Mouse (Mus musculus): ENCODE data around the gene Gm15737.

Gene Gm15737

GRCm38 (mm10) chr6:92874854-92875253 is 5.7 kb downstream of the Gm15737 start:
- DNase-seq (ENCODE audit: inconsistent age in 2 of 2, low spot score in 1 of 2), result peak; percentile 35 to 78

- no peak for DNase-seq (ENCODE audit: inconsistent age in 2 of 2, low spot score in 1 of 2)
These were observed 6.2 kb downstream of the Gm15737 start for GRCm38 (mm10) chr6:92875340-92875739.

DNA sequence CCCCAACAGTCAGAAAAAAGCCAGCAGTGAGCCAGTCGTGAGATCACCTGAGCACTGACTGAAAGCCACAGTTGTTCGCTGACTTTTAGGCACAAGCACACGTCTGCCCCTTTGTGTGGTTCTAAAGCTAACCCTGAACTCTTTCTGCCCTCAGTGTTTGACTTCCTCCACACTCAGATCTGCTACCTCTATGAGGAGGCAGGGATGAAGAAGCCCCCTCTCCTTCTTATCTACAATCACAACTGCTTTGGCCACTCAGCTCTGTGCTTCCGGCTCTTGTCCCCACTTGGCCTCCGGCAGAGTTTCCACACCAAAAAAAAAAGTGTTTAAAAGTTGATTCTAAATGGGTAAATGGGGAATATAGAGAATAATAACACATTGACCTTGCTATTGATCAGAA is 7.0 kb downstream of the Gm15737 start:
- no peak for DNase-seq (ENCODE audit: inconsistent age in 2 of 2, low spot score in 1 of 2)

DNA sequence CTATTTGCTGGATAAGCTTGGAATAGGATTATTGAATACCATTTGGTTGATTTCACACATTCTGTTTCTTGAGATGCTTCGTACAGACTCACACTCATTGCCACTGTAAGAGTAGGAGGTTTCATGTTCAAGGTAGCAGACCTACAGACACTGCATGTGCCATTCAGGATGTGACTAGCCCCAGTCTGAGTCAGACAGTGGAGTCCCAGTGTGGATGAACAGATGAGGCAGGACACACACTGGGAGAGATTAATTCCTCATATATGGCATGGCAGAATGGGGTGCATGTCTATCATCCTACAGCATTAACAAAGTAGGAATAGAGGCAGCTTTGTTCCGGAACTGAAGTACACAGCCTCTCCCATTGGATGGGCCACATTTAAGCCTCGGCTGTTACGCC is 8.1 kb downstream of the Gm15737 start:
- no peak for DNase-seq (ENCODE audit: inconsistent age in 2 of 2, low spot score in 1 of 2)

- DNase-seq (ENCODE audit: inconsistent age in 2 of 2, low spot score in 1 of 2), result no peak
These were observed 9.6 kb downstream of the Gm15737 start for GRCm38 (mm10) chr6:92878771-92879170.

DNA sequence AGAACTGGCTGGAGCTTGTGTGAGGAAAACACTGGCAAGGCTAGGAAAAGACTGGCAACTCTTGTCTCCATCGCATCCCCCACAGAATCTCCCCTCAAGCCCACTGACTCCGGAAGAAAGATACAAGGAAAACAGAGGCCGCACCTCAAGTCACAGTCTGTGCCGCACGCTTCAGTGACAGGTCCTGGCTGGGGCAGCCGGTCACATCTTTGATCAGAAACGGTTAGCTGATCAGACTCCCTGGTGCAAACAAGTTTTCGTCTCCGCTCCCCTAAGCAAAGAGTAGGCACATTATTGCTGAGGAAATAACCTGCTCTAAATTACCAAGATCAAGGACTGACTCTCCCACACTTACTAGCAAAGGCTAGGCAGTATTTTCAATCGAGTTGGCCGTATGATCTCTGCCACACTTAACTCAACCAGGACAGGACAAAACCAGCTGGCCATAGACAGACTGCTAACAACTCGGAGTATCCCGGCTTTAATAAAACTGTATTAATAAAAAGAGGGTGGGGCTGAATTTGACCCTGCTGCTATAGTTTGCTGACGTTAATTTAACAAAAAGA is 10.6 kb downstream of the Gm15737 start:
- no peak for DNase-seq (ENCODE audit: inconsistent age in 2 of 2, low spot score in 1 of 2)

DNA sequence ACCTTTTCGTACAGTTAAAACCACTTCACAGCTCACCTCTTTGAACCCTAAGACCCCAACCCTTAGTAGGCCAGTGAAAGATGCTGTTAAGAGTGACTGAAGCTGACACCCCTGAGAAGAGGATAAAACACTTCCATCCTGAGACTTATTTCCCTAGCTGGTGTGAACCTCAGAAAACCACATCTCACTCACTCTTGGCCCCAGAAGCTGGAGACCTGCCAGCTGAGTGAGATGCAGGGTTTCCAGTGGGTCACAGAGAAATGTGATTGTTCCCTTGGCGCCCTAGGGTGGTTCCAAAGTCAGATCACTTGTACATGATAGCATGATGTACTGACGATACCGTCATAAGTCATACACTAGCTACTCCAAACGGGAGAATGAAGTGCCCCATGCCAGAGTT is 13.3 kb downstream of the Gm15737 start:
- no peak for DNase-seq (ENCODE audit: inconsistent age in 2 of 2, low spot score in 1 of 2)

- DNase-seq (ENCODE audit: inconsistent age in 2 of 2, low spot score in 1 of 2), result no peak
These were observed 14.2 kb downstream of the Gm15737 start for GRCm38 (mm10) chr6:92883131-92883900.

DNA sequence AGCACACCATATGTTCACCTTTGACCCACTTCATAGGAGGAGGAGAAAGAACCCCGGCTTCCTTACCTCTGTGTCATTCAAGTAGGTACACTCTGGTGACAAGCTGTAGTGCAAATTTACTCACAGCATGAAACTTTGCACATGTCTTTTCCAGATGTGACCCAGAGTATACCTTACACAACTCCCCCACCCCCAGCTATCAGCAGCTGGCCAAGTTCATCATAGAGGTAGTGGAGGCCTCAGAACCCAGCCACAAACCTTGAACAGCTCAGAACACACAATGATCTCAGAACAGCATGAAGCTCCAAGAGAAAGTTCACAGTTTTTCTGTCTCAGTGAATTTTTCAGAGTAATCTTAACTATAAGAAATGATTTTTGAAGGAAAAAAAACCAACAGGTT is 22.4 kb downstream of the Gm15737 start:
- DNase-seq (ENCODE audit: inconsistent age in 2 of 2, low spot score in 1 of 2), result no peak

DNA sequence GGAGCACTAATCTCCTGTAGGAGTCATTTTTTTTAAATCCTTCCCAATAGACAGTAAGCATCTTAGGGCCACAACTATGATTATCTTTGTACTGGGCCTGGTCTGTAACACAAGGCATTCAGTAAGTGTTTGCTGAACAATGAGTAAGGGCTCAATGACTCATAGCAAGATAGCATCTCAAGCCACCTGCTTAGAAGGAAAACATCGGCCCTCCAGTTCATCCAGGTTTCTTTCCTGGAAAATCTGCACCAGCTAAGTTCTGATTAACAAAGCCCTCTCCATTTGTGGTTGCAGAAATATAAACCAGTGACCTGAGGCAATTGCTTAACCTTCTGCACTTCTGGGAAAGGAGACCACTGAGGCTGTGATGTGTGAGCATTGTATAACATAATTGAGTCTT is 34.9 kb downstream of the Gm15737 start:
- no peak for DNase-seq (ENCODE audit: inconsistent age in 2 of 2, low spot score in 1 of 2)

DNA sequence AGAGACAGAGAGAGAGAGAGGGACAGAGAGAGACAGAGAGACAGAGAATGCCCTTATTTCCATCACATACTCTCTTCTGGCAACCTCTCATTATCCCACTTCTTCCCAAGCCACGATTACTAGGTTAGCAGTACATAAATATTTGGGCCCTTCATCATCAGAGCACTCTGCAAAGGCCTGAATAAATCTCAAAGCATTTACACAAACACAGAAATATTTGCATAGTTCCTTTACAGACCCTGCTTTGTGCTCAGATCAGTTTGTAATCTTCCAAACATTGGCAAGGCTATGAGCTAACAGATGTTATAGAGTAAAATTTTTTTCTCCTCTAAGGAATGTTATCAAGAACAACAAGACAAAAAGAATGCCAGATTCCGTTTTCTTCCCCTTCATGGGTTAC is 35.3 kb downstream of the Gm15737 start:
- no peak for DNase-seq (ENCODE audit: inconsistent age in 2 of 2, low spot score in 1 of 2)

GRCm38 (mm10) chr6:92905922-92906321 is 36.8 kb downstream of the Gm15737 start:
- DNase-seq (ENCODE audit: inconsistent age in 2 of 2, low spot score in 1 of 2), result peak; percentile 24 to 63

GRCm38 (mm10) chr6:92909361-92909760 is 40.2 kb downstream of the Gm15737 start:
- no peak for DNase-seq (ENCODE audit: inconsistent age in 2 of 2, low spot score in 1 of 2)

DNA sequence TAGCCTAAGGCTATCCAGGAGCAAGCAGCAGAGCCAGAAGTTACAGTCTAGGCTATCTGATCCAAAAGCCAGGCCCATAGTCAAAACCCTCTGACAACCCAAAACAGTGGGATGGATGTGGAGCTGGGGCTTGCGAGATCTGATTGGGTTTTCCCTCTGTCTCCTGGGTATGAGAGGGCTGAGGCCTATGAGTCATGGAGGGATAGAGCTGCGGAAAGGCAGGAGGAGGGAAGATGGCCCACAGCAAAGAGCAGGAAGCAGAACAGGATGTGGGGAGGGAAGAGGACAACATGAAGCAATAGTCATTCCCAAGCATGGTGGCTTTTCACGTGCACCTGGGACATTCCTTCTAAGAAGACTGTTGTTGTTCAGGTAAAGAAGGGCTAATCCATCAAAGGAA is 41.5 kb downstream of the Gm15737 start:
- no peak for DNase-seq (ENCODE audit: inconsistent age in 2 of 2, low spot score in 1 of 2)

DNA sequence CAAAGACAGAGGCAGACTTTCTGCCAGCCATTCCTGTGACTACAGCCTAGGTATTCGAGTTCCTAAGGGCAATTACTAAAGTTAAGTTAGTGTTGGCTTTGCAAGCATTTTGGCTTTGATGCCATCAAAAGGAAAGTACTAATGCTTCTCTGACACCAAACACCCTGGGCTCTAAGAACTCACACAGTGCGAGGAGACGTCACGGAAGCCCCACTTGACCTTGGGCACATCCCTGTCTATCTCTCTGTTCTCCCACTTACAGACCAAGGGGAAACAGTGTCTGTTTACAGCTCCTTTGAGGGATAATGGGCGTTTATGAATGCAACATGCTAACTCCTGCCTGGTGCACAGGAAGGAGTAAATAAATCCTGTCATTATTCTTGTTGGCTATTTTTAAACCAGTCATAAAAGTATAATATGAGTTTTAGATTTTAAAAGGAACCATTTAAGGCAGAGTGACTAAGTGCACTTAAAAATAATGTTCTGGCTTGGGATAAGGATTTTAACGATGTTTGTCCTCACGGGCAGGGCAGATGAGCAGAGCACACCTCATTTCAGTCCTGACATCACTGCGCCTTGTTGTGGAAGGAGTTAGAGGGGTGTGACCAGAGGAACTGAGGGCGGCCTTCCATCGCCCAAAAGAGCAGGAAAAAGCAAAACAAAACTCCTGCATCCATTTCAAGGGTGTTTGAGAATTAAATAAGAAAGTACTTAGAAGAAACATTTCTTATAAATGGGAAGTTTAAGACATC is 52.0 kb downstream of the Gm15737 start:
- DNase-seq (ENCODE audit: inconsistent age in 2 of 2, low spot score in 1 of 2), result peak; percentile 15 to 55

DNA sequence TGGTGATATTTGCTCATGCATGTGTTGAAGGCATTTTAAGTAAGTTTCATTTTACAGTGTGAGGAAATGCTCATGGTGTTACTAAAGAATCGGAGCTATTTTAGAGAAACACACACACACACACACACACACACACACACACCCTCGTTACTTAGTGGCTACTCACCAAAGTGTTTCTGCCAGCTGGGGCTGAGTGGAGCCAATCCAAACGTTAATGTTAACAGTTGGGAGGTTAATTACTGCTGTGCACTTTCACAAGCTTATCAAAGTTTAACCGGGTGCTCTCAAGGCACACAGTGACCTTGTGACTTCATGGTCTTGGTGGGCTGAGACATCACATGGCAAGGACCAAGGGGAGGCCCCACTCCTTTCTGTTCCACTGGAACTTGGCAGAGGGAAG is 52.7 kb downstream of the Gm15737 start:
- DNase-seq (ENCODE audit: inconsistent age in 2 of 2, low spot score in 1 of 2), result peak; percentile 14 to 37

DNA sequence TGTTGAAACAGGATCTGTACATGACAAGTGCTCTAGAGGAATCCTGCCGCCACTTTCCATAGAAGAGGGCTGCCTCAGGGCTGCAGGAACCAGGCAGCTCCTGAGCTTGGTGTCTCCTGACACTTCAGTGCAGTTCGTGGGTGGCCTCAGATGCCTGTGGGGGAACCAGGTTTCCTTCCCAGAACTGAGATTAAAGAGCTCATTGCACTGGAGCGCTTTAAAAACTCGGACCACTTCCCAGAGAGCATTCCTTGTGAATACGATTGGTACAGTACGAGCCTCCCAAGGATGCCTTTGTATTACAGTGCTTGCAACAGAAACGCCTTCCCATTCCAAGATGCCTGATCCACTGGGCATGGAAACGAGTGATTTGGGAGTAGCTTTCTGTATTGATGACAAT is 55.4 kb downstream of the Gm15737 start:
- DNase-seq (ENCODE audit: inconsistent age in 2 of 2, low spot score in 1 of 2), result no peak

DNA sequence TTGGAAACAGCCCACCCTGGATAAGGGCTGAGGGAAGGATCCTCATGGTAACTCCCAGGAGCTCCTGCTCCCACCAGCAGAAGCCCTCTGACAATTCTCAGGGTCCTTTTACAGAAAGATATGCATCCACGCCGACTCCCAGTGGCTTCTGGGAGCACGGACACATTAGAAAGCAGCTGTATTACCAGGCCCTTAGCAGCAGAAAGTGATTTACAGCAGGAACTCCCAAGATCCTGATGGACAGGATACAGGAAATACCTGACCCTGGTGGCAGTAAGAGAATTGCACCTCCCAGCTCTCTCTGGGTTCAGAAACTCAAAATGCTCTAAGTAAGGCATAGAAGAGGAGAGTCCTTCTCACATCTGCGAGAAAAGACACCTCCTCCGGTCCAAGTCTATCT is 59.1 kb downstream of the Gm15737 start:
- DNase-seq (ENCODE audit: inconsistent age in 2 of 2, low spot score in 1 of 2), result no peak
